Mouse (Mus musculus) limb, embryonic 10.5 days (tissue): ENCODE results near the gene Zfp629. TPM values are rescaled to one million over a fixed set of nuclear protein-coding genes. Genes with fewer than 3 reads are reported as not detected.
"Not testable (repeated sequence)": the region's sequence is repeated elsewhere in the genome, so short reads cannot be mapped to it uniquely, and the experiment has no call there.

Source experiments
- DNase-seq: peaks from one replicate; pipeline ENCODE4 v3.0.0-alpha.2; 2017; ENCODE audit warnings: low spot score
- H3K27ac ChIP-seq: fragments of 300-500 bp; sonication (generic); 2 replicates; pipeline ENCODE4 v1.5.1; 2016; ENCODE audit warnings: mild to moderate bottlenecking
- H3K27me3 ChIP-seq: fragments of 300-500 bp; sonication (generic); 2 replicates; pipeline ENCODE4 v1.6.1; 2016; ENCODE audit warnings: low read depth, mild to moderate bottlenecking; ENCODE audit not compliant: poor library complexity, severe bottlenecking
- H3K36me3 ChIP-seq: fragments of 300-500 bp; sonication (generic); 2 replicates; pipeline ENCODE4 v1.6.1; 2016; ENCODE audit warnings: mild to moderate bottlenecking, moderate library complexity
- H3K4me1 ChIP-seq: fragments of 300-500 bp; sonication (generic); 2 replicates; pipeline ENCODE4 v1.6.1; 2016
- H3K4me3 ChIP-seq: fragments of 300-500 bp; sonication (generic); 2 replicates; pipeline ENCODE4 v1.5.1; 2016; ENCODE audit warnings: mild to moderate bottlenecking, moderate library complexity
- H3K9me3 ChIP-seq: fragments of 300-500 bp; sonication (generic); replicated peaks from 2 replicates; pipeline ENCODE4 v1.6.1; 2016; ENCODE audit warnings: mild to moderate bottlenecking
- WGBS: fragments of 180-500 bp; shearing (Covaris S2); methylation state at CpG from one replicate; pipeline ENCODE4 v1.1.7; 2016; 5-methylcytosine and 5-hydroxymethylcytosine counted together
- polyA plus RNA-seq: library from polyadenylated mRNA; unstranded; fragments of >200 nt; fragmentation: Nextera tagmentation; extraction: Ambion mirVana; gene quantifications from 2 replicates; pipeline ENCODE4 v1.2.1, GENCODE M21; 2016

Gene Zfp629
- polyA plus RNA-seq, result 29.0 and 32.9 TPM in 2 replicates

DNA sequence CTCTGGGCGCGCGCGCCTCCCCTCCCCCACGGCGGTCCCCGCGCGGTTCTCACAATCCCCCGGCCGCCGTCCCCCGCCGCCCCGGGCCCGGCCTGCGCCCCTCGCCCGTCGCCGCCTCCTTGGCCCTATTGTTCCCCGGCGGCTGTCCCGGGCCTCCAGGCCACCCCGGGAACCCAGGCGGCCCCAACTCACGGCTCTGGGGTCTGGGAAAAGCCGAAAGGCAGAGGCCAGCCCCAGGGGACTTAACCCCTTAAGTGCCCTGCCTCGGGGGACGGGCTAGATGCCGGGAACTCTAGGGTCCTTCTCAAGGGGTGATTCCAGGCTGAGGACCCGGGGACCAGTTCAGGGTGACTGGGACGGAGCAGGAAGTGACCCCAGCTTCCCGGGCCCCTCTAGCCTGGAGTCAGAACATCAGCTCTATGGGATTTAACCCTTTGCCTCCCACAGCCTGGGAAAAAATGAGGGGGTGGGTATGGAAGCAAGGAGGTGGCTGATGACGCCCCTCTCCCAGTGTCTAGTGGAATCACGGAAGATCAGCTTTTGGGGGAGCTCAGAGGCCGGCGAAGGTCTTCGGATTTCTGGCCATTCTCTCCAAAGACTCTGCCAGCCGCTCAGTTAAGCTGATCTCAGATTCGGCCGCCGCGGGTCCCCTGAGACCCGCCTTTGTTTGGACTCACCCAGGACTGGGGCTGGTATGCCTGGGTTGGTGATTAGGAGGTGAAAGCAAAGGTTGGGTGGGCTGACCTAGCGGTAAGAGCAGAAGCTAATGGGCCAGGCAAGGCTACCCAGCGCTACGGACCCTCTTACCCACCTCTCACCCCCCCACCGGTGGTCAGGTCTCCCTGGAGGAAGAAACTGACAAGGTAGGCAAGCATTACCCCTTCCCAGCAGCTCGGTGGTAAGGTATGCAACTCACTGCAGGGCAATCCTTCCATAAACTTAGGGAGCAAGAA is at the start of gene Zfp629:
Zfp629 (minus strand) TSS at position 907 of the 953 bp plus-strand sequence.
- no peaks in the 10 kb centered on the region for H3K27me3 ChIP-seq
- no peaks in the 10 kb centered on the region for H3K9me3 ChIP-seq
- peak within 1 kb of the TSS; percentile 96 for H3K27ac ChIP-seq
- peaks cover 27% of the 10 kb centered on the region for H3K4me1 ChIP-seq
- peak; percentile 87 for DNase-seq
- H3K36me3 ChIP-seq, result peaks cover 39% of the 10 kb centered on the region
- under 1% methylated on average over 50 of the region's 50 CpGs for WGBS
- peak within 1 kb of the TSS; percentile 98 for H3K4me3 ChIP-seq

- Histone ChIP-seq H3K4me1 (no peaks in the 10 kb centered on the region), H3K27me3 (no peaks in the 10 kb centered on the region), H3K36me3 (peaks cover 34% of the 10 kb centered on the region), H3K27ac (no peak overlapping the region), H3K4me3 (no peak overlapping the region), H3K9me3 (no peaks in the 10 kb centered on the region)
- WGBS, result 89% methylated on average over 6 of the region's 6 CpGs
- DNase-seq, result no peak
Observed at GRCm38 (mm10) chr7:127662926-127663325, 47.3 kb upstream of the Zfp629 start.

- no peak for DNase-seq
- Histone ChIP-seq H3K27me3 (no peaks in the 10 kb centered on the region), H3K27ac (no peak overlapping the region), H3K4me1 (no peaks in the 10 kb centered on the region), H3K36me3 (peaks cover 28% of the 10 kb centered on the region), H3K4me3 (no peak overlapping the region), H3K9me3 (no peaks in the 10 kb centered on the region)
- 85% methylated on average over 6 of the region's 6 CpGs for WGBS
Observed at GRCm38 (mm10) chr7:127661833-127662232, 46.2 kb upstream of the Zfp629 start.

- peaks cover 18% of the 10 kb centered on the region for H3K36me3 ChIP-seq
- WGBS, result 87% methylated on average over 3 of the region's 3 CpGs
- H3K4me3 ChIP-seq, result no peak overlapping the region
- H3K27me3 ChIP-seq, result no peaks in the 10 kb centered on the region
- DNase-seq, result no peak
- H3K4me1 ChIP-seq, result no peaks in the 10 kb centered on the region
- H3K27ac ChIP-seq, result no peak overlapping the region
- H3K9me3 ChIP-seq, result no peaks in the 10 kb centered on the region
Observed at GRCm38 (mm10) chr7:127660882-127661281, 45.3 kb upstream of the Zfp629 start.

GRCm38 (mm10) chr7:127656946-127657345 is 41.3 kb upstream of the Zfp629 start:
- 36% methylated on average over 4 of the region's 4 CpGs for WGBS
- peaks cover 6% of the 10 kb centered on the region for H3K4me1 ChIP-seq
- no peaks in the 10 kb centered on the region for H3K9me3 ChIP-seq
- no peak overlapping the region for H3K4me3 ChIP-seq
- peak; percentile 83 for DNase-seq
- no peaks in the 10 kb centered on the region for H3K27me3 ChIP-seq
- no peaks in the 10 kb centered on the region for H3K36me3 ChIP-seq
- no peak overlapping the region for H3K27ac ChIP-seq

DNA sequence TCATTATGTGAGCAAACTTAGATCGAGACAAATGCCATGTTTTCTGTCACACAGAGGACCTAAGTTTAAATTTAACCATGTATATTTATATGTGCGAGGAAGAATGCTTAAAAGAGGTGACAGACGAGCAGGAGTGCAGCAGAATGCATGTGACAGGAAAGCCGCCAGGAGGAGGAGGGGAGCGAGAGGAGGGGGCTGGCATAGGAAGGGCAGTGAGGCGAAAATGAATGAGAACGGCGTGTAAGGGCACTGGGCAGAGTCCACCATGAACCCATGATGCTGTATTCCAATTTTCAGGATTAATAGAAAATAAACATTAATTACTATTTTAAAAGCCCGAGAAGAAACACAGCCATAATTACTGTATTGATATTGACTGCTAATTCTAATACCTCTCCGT is 38.7 kb upstream of the Zfp629 start:
- Histone ChIP-seq H3K9me3 (no peaks in the 10 kb centered on the region), H3K4me3 (no peak overlapping the region), H3K27me3 (no peaks in the 10 kb centered on the region), H3K27ac (no peak overlapping the region), H3K36me3 (no peaks in the 10 kb centered on the region), H3K4me1 (peaks cover 10% of the 10 kb centered on the region)
- DNase-seq, result no peak
- 91% methylated on average over 10 of the region's 10 CpGs for WGBS

- WGBS, result 19% methylated on average over 18 of the region's 18 CpGs
- no peaks in the 10 kb centered on the region for H3K27me3 ChIP-seq
Observed at GRCm38 (mm10) chr7:127652050-127652449, 36.5 kb upstream of the Zfp629 start.

DNA sequence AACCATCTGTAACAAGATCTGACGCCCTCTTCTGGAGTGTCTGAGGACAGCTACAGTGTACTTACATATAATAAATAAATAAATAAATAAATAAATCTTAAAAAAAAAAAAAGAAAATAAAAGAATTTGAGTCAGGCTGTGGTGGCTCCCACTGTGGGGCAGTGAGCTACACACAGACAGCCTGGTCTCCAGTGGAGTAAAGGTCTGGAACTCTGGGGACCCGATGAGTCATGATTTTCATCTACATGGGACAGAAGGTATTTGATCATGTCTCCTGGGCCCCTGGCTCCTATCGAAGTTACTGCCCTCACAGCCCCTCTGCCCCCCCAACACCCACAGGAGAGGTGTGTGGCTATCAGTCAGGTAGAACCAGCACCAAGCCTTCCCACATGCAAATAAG is 36.0 kb upstream of the Zfp629 start:
- Histone ChIP-seq H3K4me3 (peak overlapping the region; percentile 33; the same call in 1 of the 2 replicates), H3K27ac (peak overlapping the region; percentile 69; the same call in 1 of the 2 replicates)

More at GRCm38 (mm10) chr7:127652050-127652449, 36.5 kb upstream of the Zfp629 start:
- DNase-seq, result peak; percentile 66
- Histone ChIP-seq H3K36me3 (no peaks in the 10 kb centered on the region), H3K4me3 (peak overlapping the region; percentile 33), H3K4me1 (peaks cover 10% of the 10 kb centered on the region), H3K27ac (peak overlapping the region; percentile 69), H3K9me3 (no peaks in the 10 kb centered on the region)

DNA sequence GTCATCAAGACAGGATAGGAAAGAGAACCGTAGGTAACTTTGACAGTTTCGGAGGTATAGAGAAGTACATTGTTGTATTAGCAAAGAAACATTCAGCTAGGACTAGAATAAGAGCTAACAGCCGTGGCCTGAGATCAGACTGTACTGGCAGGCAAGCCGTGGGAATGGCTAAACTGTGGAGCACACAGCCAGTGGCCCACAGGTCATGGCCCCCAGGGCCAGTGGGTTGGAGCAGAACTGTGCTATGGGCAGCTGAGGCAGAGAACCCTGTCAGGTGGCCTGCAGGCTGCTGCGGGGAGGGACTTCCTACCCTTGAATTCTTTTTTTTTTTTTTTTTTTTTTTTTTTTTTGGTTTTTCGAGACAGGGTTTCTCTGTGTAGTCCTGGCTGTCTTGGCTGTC is 33.6 kb upstream of the Zfp629 start:
- Histone ChIP-seq H3K9me3 (no peaks in the 10 kb centered on the region), H3K27ac (no peak overlapping the region)
- WGBS, result 90% methylated on average over 6 of the region's 6 CpGs

More for the DNA sequence above, 36.0 kb upstream of the Zfp629 start:
- peaks cover 10% of the 10 kb centered on the region for H3K4me1 ChIP-seq
- no peaks in the 10 kb centered on the region for H3K9me3 ChIP-seq
- 89% methylated on average over 3 of the region's 3 CpGs for WGBS
- no peaks in the 10 kb centered on the region for H3K36me3 ChIP-seq
- H3K27me3 ChIP-seq, result no peaks in the 10 kb centered on the region
- no peak for DNase-seq

GRCm38 (mm10) chr7:127648516-127649201 is 33.1 kb upstream of the Zfp629 start:
- Histone ChIP-seq H3K4me3 (no peak overlapping the region), H3K4me1 (peaks cover 10% of the 10 kb centered on the region), H3K27ac (no peak overlapping the region), H3K27me3 (no peaks in the 10 kb centered on the region), H3K9me3 (no peaks in the 10 kb centered on the region), H3K36me3 (no peaks in the 10 kb centered on the region)
- no peak for DNase-seq
- WGBS, result 88% methylated on average over 4 of the region's 4 CpGs

More for the DNA sequence above, 33.6 kb upstream of the Zfp629 start:
- no peaks in the 10 kb centered on the region for H3K36me3 ChIP-seq
- no peak for DNase-seq
- H3K4me1 ChIP-seq, result peaks cover 10% of the 10 kb centered on the region
- H3K27me3 ChIP-seq, result no peaks in the 10 kb centered on the region
- H3K4me3 ChIP-seq, result no peak overlapping the region

DNA sequence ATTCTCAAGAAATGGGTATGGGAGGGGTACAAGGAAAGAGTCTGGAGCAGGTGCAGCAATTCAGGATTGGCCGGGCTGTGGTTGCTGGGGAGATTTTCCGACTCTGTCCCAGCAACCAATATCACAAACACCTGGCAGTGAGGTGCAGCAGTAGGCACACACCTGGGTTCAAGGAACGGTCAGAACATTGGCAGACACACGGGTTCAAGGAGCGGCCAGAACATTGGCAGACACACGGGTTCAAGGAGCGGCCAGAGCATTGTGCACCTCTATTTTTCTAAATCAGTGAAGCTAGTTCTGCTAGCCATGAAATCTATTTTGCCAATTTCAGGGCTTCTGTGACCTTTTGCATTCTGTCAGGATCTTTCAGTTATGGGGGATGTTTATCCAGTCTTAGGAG is 32.0 kb upstream of the Zfp629 start:
- 89% methylated on average over 7 of the region's 7 CpGs for WGBS
- DNase-seq, H3K27me3 ChIP-seq, H3K27ac ChIP-seq, H3K4me3 ChIP-seq, H3K36me3 ChIP-seq, H3K4me1 ChIP-seq, H3K9me3 ChIP-seq: not testable (repeated sequence)

- no peaks in the 10 kb centered on the region for H3K27me3 ChIP-seq
- H3K27ac ChIP-seq, result no peak overlapping the region
- H3K4me1 ChIP-seq, result no peaks in the 10 kb centered on the region
- no peaks in the 10 kb centered on the region for H3K9me3 ChIP-seq
- WGBS, result 86% methylated on average over 4 of the region's 4 CpGs
- no peaks in the 10 kb centered on the region for H3K36me3 ChIP-seq
- DNase-seq, result no peak
- H3K4me3 ChIP-seq, result no peak overlapping the region
Observed at GRCm38 (mm10) chr7:127646363-127646762, 30.8 kb upstream of the Zfp629 start.

- Histone ChIP-seq H3K4me1 (peaks cover 4% of the 10 kb centered on the region), H3K9me3 (no peaks in the 10 kb centered on the region), H3K4me3 (no peak overlapping the region), H3K27ac (no peak overlapping the region), H3K27me3 (no peaks in the 10 kb centered on the region), H3K36me3 (no peaks in the 10 kb centered on the region)
- no peak for DNase-seq
- 86% methylated on average over 4 of the region's 4 CpGs for WGBS
Observed at GRCm38 (mm10) chr7:127642254-127642653, 26.7 kb upstream of the Zfp629 start.
